Mouse (Mus musculus): ENCODE data around the gene Ppp4r3a. TPM values are rescaled to one million over a fixed set of nuclear protein-coding genes. Genes with fewer than 3 reads are reported as not detected.

Gene Ppp4r3a
- polyA plus RNA-seq, 1 experiment = 8.8 TPM

DNA sequence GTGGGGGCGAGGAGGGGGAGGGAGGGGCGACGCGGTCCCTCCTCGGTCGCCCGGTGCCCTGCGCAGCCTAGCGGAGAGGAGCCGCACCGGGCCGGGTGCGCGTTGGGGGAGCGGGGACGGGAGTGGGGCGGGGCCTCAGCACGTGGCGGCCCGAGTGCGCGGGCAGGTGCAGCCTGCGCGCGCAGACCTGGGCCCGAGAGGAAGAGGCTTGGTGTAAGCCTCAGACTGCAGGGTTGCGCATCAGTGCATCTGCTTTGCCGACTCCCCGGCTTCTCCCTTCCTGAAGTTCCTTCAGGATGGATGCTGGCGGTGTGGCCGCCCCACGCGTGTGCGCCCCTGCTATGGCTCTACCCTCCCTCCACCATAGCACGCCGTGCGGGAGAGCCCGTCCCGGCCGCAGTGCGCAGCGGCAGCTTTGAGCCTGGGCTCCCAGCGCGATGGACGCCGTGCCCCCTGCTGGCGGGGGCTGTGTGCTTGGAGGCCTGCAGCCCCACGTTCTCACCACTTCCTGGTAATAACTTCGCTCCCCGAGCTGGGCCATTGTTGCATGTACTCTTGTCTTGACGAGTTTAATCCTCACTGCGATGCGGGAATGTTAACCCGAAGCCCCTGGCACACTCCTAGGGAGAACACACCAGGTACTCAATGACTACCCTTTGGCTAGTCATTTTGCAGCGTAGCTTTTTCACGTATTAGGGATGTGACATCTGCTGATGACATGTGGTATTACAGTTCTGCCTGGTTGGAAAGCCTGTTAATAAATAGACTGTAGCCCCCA is 54.4 kb downstream of the Ppp4r3a start, which contains the start of gene Ccdc88c:
Gene Ccdc88c (minus strand): TSS at position 103 of the 778 bp plus-strand sequence.
- peak within 1 kb of the TSS; percentile 30 for H3K4me3 ChIP-seq
- H3K36me3 ChIP-seq (ENCODE audit: control insufficient read depth, insufficient read depth) = no peaks in the 10 kb centered on the region
- no peaks in the 10 kb centered on the region for H3K27me3 ChIP-seq (ENCODE audit: control insufficient read depth, insufficient read depth, insufficient read length)
- TF ChIP-seq TCF3 (IDR thresholded peaks at IDR 0.05; ENCODE audit: insufficient read length, low read depth) = no peak
- no peak for TF ChIP-seq REST (IDR thresholded peaks at IDR 0.05; ENCODE audit: insufficient read depth, insufficient read length)
- TF ChIP-seq CEBPB (IDR thresholded peaks at IDR 0.05; ENCODE audit: insufficient read depth, poor library complexity, severe bottlenecking) = no peak
- TF ChIP-seq MYOD1 (IDR thresholded peaks at IDR 0.05; ENCODE audit: control insufficient read depth in 1 of 3, insufficient read length in 2 of 3, low read depth in 2 of 3) = peak in 2 of 3 experiments; percentile 28 to 59
- no peak for TF ChIP-seq USF1 (IDR thresholded peaks at IDR 0.05; ENCODE audit: low read depth)
- TF ChIP-seq E2F4 (IDR thresholded peaks at IDR 0.05; ENCODE audit: insufficient read depth) = no peak
- peak in 1 of 3 experiments; percentile 3 for TF ChIP-seq MYOG (IDR thresholded peaks at IDR 0.05; ENCODE audit: control insufficient read depth in 1 of 3, insufficient read depth in 1 of 3, insufficient read length in 2 of 3, low read depth in 2 of 3)
- peak; percentile 2 for TF ChIP-seq POLR2A (IDR thresholded peaks at IDR 0.05; ENCODE audit: insufficient read length, low read depth)
- no peak for TF ChIP-seq SRF (IDR thresholded peaks at IDR 0.05; ENCODE audit: control insufficient read depth, insufficient read length, low read depth)
- no peak for TF ChIP-seq MAX (IDR thresholded peaks at IDR 0.05; ENCODE audit: low read depth)
- TF ChIP-seq TCF12 (IDR thresholded peaks at IDR 0.05; ENCODE audit: insufficient read depth, poor library complexity, severe bottlenecking) = no peak
- TF ChIP-seq POLR2AphosphoS2 (IDR thresholded peaks at IDR 0.05; ENCODE audit: insufficient read length, low read depth) = no peak
- H3ac ChIP-seq (ENCODE audit: control insufficient read depth, insufficient read length) = peak within 1 kb of the TSS; percentile 49
- H3K79me2 ChIP-seq (ENCODE audit: control insufficient read depth, insufficient read depth) = peaks cover 32% of the 10 kb centered on the region
- peak within 1 kb of the TSS; percentile 93 for H3K4me2 ChIP-seq (ENCODE audit: low read depth)

DNA sequence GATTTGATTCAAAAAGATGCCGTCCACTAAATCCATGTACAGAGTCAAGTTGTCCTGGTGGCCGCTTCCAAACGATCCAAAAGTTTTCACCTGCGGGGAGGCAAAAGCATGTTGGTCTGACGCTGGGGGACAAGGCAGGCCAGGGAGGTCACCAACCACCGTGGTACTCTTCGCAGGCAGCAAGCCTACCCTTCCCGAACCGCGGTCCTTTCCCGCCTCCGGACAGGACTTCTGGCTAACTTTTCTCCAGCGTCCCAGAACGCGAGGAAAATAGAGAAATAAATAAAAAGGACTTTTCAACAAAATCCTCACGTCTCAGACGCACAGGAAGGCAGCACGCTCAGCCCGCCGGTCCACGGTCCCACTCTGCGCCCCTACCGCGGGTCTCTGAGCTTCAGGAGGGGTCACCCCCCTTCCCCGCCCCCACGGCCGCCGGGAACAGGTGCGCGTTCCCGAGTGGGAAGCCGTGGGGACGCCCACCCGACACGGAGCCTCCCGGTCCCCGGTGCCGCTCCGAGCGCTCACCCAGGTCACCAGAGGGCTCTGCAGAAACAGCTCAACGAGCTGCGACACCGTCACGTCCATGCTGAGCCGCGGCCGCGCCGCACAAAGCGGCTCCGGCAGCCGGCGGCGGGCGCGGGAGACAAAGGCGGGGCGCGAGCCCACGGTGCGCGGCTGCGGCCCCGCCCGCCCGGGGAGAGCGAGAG is 55.1 kb downstream of the Ppp4r3a start:
- peak overlapping the region; percentile 49 for H3ac ChIP-seq (ENCODE audit: control insufficient read depth, insufficient read length)
- no peaks in the 10 kb centered on the region for H3K27me3 ChIP-seq (ENCODE audit: control insufficient read depth, insufficient read depth, insufficient read length)
- TF ChIP-seq CEBPB (IDR thresholded peaks at IDR 0.05; ENCODE audit: insufficient read depth, poor library complexity, severe bottlenecking) (no peak), POLR2AphosphoS2 (IDR thresholded peaks at IDR 0.05; ENCODE audit: insufficient read length, low read depth) (peak; percentile 47), REST (IDR thresholded peaks at IDR 0.05; ENCODE audit: insufficient read depth, insufficient read length) (no peak), POLR2A (IDR thresholded peaks at IDR 0.05; ENCODE audit: insufficient read length, low read depth) (peak; percentile 69), MYOG (IDR thresholded peaks at IDR 0.05; ENCODE audit: control insufficient read depth in 1 of 3, insufficient read depth in 1 of 3, insufficient read length in 2 of 3, low read depth in 2 of 3) (peak in 2 of 3 experiments; percentile 4 to 67), MYOD1 (IDR thresholded peaks at IDR 0.05; ENCODE audit: control insufficient read depth in 1 of 3, insufficient read length in 2 of 3, low read depth in 2 of 3) (peak in 1 of 3 experiments; percentile 30)
- H3K79me2 ChIP-seq (ENCODE audit: control insufficient read depth, insufficient read depth) = peaks cover 38% of the 10 kb centered on the region
- H3K4me2 ChIP-seq (ENCODE audit: low read depth) = peak overlapping the region; percentile 93
- peak overlapping the region; percentile 30 for H3K4me3 ChIP-seq
- H3K36me3 ChIP-seq (ENCODE audit: control insufficient read depth, insufficient read depth) = no peaks in the 10 kb centered on the region

DNA sequence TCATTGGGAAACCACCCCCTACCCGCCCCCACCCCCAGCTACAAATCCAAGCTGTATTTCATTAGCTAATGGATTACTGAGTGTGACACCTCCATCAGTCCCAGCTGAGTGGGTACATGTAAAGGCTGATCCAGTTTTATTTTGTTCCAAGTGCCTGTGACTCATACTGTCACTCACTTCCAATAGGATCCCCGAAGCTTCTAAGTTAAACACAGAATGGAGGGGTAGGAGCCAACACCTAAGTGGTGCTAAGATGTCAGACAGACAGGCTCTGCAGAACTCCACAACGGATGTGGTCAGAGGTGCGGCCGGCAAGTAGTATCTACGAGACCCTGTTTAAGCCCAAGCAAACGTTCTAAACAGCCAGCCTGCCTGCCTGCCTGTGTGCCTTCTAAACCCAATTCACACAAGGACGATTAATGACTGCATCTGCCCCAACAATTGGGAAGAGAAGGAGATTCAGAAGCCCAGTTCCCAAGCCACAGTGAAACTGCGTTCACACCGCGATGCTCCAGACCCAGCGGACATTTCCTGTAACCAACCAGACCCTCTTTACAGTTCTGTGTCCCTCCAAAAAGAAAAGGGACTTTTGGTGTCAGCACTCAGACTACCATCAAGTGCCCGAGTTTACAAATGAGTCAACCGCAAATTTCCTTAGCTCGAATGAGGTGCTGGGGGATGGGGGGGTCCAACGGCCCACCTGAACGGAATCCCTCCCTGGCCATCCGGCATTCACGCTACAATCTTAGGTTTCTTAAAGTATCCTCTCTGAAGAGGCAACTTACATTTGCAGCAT is 55.9 kb downstream of the Ppp4r3a start:
- no peaks in the 10 kb centered on the region for H3K36me3 ChIP-seq (ENCODE audit: control insufficient read depth, insufficient read depth)
- H3ac ChIP-seq (ENCODE audit: control insufficient read depth, insufficient read length) = peak overlapping the region; percentile 49
- peak overlapping the region; percentile 93 for H3K4me2 ChIP-seq (ENCODE audit: low read depth)
- TF ChIP-seq MYOD1 (IDR thresholded peaks at IDR 0.05; ENCODE audit: control insufficient read depth in 1 of 3, insufficient read length in 2 of 3, low read depth in 2 of 3) (no peak), MYOG (IDR thresholded peaks at IDR 0.05; ENCODE audit: control insufficient read depth in 1 of 3, insufficient read depth in 1 of 3, insufficient read length in 2 of 3, low read depth in 2 of 3) (no peak), SRF (IDR thresholded peaks at IDR 0.05; ENCODE audit: control insufficient read depth, insufficient read length, low read depth) (no peak), TCF3 (IDR thresholded peaks at IDR 0.05; ENCODE audit: insufficient read length, low read depth) (no peak), CEBPB (IDR thresholded peaks at IDR 0.05; ENCODE audit: insufficient read depth, poor library complexity, severe bottlenecking) (no peak), POLR2AphosphoS2 (IDR thresholded peaks at IDR 0.05; ENCODE audit: insufficient read length, low read depth) (no peak), REST (IDR thresholded peaks at IDR 0.05; ENCODE audit: insufficient read depth, insufficient read length) (no peak), POLR2A (IDR thresholded peaks at IDR 0.05; ENCODE audit: insufficient read length, low read depth) (no peak), TCF12 (IDR thresholded peaks at IDR 0.05; ENCODE audit: insufficient read depth, poor library complexity, severe bottlenecking) (no peak), USF1 (IDR thresholded peaks at IDR 0.05; ENCODE audit: low read depth) (no peak), MAX (IDR thresholded peaks at IDR 0.05; ENCODE audit: low read depth) (no peak), E2F4 (IDR thresholded peaks at IDR 0.05; ENCODE audit: insufficient read depth) (no peak)
- H3K79me2 ChIP-seq (ENCODE audit: control insufficient read depth, insufficient read depth) = peaks cover 38% of the 10 kb centered on the region
- peak overlapping the region; percentile 30 for H3K4me3 ChIP-seq
- H3K27me3 ChIP-seq (ENCODE audit: control insufficient read depth, insufficient read depth, insufficient read length) = no peaks in the 10 kb centered on the region

DNA sequence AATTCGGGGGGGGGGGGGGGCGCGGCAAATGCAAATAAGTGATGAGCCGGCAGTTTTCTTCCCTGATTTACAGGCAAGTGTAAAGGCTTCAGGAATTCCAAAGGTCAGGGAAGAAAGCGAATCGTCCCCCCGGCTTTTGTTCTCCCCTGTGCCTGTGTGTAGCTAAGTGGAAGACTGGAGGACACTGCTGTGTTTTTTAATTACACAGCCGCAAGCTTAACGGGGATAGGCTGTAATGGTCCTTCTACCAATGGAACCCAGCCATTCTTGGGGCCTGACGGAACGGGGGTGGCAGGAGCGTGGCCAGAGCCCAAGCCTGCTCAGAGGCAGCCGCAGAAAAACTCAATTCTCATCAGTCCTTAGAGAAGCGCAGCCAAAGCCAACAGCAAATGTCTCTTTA is 56.6 kb downstream of the Ppp4r3a start:
- peak overlapping the region; percentile 30 for H3K4me3 ChIP-seq
- TF ChIP-seq TCF12 (IDR thresholded peaks at IDR 0.05; ENCODE audit: insufficient read depth, poor library complexity, severe bottlenecking) = no peak
- TF ChIP-seq MYOD1 (IDR thresholded peaks at IDR 0.05; ENCODE audit: control insufficient read depth in 1 of 3, insufficient read length in 2 of 3, low read depth in 2 of 3) = no peak
- no peak for TF ChIP-seq MYOG (IDR thresholded peaks at IDR 0.05; ENCODE audit: control insufficient read depth in 1 of 3, insufficient read depth in 1 of 3, insufficient read length in 2 of 3, low read depth in 2 of 3)
- no peak for TF ChIP-seq TCF3 (IDR thresholded peaks at IDR 0.05; ENCODE audit: insufficient read length, low read depth)
- no peak for TF ChIP-seq REST (IDR thresholded peaks at IDR 0.05; ENCODE audit: insufficient read depth, insufficient read length)
- TF ChIP-seq E2F4 (IDR thresholded peaks at IDR 0.05; ENCODE audit: insufficient read depth) = no peak
- TF ChIP-seq CEBPB (IDR thresholded peaks at IDR 0.05; ENCODE audit: insufficient read depth, poor library complexity, severe bottlenecking) = no peak
- TF ChIP-seq SRF (IDR thresholded peaks at IDR 0.05; ENCODE audit: control insufficient read depth, insufficient read length, low read depth) = no peak
- TF ChIP-seq MAX (IDR thresholded peaks at IDR 0.05; ENCODE audit: low read depth) = no peak
- no peak for TF ChIP-seq POLR2A (IDR thresholded peaks at IDR 0.05; ENCODE audit: insufficient read length, low read depth)
- TF ChIP-seq POLR2AphosphoS2 (IDR thresholded peaks at IDR 0.05; ENCODE audit: insufficient read length, low read depth) = no peak
- TF ChIP-seq USF1 (IDR thresholded peaks at IDR 0.05; ENCODE audit: low read depth) = no peak
- H3K36me3 ChIP-seq (ENCODE audit: control insufficient read depth, insufficient read depth) = no peaks in the 10 kb centered on the region
- peaks cover 38% of the 10 kb centered on the region for H3K79me2 ChIP-seq (ENCODE audit: control insufficient read depth, insufficient read depth)
- no peak overlapping the region for H3ac ChIP-seq (ENCODE audit: control insufficient read depth, insufficient read length)
- no peaks in the 10 kb centered on the region for H3K27me3 ChIP-seq (ENCODE audit: control insufficient read depth, insufficient read depth, insufficient read length)
- peak overlapping the region; percentile 93 for H3K4me2 ChIP-seq (ENCODE audit: low read depth)

Measured in myocyte (in vitro differentiated cells).